Mouse (Mus musculus) embryo, embryonic 9.5 days (tissue): ENCODE results near the gene Arhgap35.
A peak's percentile ranks its signal among the peaks of the same experiment; 100 is the strongest.

Experiments
- DNase-seq: peaks from one replicate; pipeline ENCODE4 v3.0.0-alpha.2; 2017; ENCODE audit errors: extremely low spot score

The Arhgap35 gene

GRCm38 (mm10) chr7:16604141-16604540, 10.7 kb downstream of the Arhgap35 start:
- DNase-seq, result no peak

DNA sequence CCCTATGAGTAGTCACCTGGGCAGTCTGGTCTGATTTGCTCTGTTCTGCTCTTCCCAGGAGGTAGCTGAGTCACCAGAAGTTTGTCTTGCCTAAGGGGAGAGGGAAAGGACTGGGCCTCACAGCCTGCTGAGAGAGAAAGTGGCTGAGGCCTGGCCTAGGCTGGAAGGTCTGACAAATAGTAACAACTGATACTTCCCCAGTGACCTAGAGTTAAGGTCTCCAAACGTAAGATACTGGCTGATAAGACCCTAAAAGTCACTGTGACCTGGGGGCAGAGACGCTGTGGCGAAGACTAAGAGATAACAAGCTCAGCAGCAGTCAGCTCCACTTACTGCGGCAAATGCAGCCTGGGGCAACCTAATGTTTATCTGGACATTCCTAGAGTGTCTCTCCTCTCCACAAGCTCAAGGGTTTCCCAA, 13.1 kb downstream of the Arhgap35 start:
- no peak for DNase-seq

DNA sequence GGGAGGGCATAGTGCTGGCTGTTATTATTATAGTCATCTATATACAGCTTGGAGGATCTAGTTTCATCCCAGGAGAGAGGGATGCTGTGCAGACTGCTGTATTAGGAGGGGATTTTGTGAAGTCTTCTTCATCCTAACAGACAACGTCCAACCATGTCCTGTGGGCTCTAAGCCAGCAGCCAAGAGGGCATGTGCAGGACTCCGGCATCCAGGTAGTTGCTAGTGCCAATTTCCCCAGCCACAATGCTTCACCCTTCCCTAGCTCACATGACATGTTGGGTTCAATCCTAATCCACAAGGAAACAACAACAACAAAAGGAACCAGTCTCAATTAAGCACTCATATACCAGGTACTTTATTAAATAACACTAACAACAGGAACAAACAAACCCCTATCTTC, 15.8 kb downstream of the Arhgap35 start:
- DNase-seq, result no peak

- no peak for DNase-seq
These were observed 23.5 kb downstream of the Arhgap35 start for GRCm38 (mm10) chr7:16591292-16591691.

DNA sequence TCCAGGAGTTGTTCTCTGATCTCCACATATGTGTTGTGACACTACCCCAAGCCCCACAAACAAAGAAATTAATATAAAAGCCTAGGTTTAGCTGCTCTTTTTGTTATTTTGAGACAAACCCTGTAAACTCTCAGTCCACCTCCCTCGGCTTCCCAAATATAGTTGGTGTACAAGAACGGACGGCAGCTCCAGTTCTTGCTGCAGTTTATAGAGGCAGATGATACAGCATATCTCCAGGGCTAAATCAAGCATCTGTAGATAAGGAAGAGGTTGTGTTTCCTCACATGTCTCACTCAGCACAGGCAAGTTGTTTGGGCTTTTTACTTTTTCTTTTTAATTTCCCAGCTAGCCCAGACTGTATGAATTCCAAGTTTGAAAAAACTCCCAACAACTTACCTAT, 27.1 kb downstream of the Arhgap35 start:
- DNase-seq, result no peak

DNA sequence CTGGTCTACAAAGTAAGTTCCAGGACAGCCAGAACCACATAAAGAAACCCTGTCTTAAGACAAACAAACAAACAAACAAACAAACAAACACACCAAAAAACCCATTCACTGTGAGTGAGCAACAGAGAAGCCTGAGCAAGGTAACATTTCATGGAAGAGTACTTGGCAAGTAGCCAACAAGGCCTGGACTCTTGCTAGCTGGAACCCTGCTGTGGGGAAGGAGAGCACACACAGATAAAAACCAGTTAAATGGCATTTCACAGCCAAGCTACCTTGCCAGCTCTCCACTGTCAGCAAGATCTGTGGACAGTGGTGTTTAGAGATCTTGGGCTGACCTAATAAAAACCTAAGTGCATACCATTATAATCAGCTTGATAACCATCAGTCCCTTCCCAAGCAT, 30.4 kb downstream of the Arhgap35 start:
- DNase-seq, result no peak

DNA sequence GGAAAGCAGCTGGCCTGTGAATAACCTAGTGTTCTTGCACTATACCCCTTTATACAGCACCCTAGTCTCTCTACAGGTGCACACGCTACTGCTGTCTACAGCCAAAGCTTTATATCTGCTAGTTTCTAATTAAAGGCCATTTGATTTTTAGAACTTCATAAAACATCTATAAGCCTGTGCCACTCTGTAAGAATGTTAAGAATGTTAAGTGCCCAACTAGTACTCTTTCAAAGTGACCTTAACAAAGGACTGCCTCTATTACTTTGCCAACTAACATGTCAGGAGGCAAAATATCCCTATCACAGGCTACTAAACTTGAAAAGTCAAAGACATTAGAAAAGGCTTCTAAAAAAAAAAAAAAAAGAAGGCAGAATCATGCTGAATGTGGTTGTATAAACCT, 31.0 kb downstream of the Arhgap35 start:
- DNase-seq, result no peak

- no peak for DNase-seq
These were observed 32.5 kb downstream of the Arhgap35 start for GRCm38 (mm10) chr7:16582299-16582698.

- peak; percentile 9 for DNase-seq
These were observed 33.3 kb downstream of the Arhgap35 start for GRCm38 (mm10) chr7:16581276-16582100.

- DNase-seq, result no peak
These were observed 38.1 kb downstream of the Arhgap35 start for GRCm38 (mm10) chr7:16576719-16577118.

DNA sequence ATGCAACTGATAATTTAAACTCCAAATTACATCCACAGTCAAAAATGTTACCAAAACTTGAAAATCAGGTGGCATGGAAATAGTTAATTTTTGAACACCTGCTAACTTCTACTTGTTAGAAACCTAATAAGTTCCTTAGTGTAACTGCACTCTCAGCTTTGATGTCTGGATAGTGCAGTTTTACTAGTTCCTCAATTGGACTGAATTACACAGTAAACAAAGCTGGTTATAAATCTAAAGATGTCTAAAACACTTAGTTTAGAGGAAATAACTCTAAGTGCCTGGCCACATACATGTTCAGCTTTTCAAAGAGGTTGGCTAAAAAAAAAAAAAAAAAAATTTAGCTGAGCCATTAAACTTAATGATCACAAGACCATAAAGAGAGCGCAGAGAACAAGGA, 43.6 kb downstream of the Arhgap35 start:
- DNase-seq, result no peak

- no peak for DNase-seq
These were observed 44.1 kb downstream of the Arhgap35 start for GRCm38 (mm10) chr7:16570737-16571136.

DNA sequence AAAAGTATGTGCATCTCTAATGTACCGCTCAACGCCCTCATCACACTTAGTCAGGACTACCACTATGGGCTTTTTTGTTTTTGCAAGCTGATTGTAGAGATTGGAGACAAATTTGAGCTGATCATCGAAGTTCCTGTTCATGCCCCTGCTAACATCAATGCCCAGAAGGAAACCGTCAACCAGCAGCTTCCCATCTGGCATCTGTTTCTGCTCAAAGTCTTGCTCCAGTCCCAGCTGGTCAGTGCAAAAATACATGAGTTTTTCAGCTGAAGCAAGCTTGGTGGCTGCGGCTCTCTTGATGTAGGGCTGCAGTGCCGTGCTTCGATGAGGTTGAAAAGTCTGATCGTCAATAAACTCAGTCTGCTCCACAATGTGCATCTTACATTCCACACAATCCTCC, 50.3 kb downstream of the Arhgap35 start:
- no peak for DNase-seq

DNA sequence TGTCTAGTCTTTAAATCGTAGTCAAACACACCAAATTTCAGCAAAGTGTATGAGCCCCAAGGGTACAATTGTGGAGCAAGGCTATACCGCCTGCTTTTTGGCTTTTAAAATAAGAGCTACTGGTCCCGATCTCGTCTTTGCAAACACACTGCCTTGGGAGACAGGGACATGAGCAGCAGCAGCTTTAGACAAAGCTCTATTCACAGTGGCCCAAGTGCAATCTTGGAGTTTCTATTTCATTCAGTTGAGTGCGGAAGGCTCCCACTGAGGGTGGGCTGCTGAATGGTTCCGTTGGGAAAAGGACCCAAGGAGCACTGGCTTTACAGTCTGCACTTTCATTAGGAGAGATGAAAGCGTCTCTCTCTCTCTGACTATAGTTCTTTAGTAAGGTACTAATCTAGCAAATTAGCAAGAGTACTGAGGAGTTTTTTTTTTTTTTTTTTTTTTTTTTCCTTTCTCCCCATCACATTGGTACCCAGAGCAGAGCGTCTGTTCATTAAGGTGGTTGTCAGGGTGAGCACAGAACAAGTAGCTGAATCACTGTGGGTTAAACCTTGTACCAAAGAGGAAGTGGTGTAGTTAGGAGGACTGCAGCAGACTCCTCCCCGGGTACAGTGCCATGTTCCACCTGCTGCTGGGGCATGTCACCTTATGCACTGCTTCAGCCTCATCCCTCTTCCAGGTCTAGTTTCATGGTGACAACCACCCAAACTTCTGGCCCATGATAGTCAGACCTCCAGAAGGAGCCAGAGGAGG, 56.8 kb downstream of the Arhgap35 start:
- no peak for DNase-seq

- DNase-seq, result no peak
These were observed 57.5 kb downstream of the Arhgap35 start for GRCm38 (mm10) chr7:16557251-16557650.

DNA sequence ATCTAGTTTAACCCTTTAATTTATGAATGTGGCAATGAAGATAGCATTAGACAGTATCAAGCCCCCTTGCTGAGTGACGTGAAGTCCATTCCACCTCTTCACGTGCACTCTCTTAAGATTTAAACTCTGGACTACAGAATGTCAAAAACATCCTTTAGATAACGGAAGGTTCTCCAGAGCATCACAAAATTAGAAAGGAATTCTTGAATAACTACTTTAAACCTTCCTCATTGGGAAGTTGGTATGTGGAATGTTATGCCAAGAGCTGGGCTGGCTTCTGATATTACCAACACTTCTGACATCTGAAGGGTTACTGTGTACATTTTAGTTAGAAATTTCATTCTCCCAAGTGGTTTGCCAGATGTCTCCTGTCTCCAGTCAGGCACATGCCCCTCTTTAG, 60.6 kb downstream of the Arhgap35 start:
- DNase-seq, result no peak

DNA sequence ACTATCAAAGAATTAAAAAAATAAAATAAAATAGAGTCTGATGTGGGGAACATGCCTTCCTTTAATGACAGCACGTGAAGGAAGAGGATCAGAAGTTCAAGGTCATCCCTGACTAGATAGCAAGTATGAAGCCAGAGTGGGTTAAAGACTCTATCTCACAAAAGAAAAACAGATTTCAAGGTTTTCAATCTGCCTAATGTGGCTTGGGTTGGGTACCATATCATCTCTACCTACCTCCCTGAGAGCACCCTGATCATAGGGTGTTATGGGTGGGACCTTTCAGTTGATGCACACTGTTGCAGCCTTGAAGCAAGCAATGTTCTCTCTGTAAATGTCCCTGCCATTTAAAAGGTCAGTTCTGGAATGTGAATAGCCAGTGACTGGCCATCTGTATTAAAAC, 63.2 kb downstream of the Arhgap35 start:
- DNase-seq, result no peak

DNA sequence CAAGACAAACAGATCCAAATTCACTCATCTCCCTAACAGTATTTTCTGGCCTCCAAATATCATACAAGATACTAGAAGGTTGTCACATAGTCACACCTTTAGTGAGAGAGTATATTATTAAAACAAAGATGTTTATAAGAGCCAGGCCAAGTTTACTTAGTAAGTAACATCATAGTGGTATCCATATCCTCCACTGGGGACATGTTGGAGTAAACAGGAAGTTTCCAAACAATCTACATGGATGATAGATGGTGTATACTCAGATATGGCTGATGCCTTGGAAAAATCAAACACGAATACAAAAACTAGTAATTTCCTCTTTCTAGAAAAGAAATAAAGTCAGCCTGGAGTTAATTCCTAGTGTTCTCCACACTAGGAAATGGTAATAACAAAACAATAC, 65.5 kb downstream of the Arhgap35 start:
- DNase-seq, result no peak

DNA sequence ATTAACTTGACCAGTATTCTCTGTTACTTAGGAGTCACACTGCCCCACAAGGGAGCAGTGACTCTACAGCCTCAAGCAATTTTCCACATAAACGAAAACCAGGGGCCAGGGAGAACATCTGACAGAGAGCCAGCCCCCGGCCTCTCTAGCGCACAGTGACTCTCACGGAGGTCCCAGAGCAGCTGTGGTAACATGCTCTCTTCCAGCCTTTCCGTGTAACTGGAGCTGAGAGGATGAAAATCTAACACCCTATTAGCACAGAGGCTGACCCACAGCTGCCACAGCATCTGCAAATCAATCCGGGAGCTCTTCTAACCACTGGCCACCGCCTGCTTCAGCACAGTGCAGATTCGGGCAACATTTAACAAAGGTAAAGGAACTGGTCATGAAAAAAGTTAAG, 70.0 kb downstream of the Arhgap35 start:
- no peak for DNase-seq

DNA sequence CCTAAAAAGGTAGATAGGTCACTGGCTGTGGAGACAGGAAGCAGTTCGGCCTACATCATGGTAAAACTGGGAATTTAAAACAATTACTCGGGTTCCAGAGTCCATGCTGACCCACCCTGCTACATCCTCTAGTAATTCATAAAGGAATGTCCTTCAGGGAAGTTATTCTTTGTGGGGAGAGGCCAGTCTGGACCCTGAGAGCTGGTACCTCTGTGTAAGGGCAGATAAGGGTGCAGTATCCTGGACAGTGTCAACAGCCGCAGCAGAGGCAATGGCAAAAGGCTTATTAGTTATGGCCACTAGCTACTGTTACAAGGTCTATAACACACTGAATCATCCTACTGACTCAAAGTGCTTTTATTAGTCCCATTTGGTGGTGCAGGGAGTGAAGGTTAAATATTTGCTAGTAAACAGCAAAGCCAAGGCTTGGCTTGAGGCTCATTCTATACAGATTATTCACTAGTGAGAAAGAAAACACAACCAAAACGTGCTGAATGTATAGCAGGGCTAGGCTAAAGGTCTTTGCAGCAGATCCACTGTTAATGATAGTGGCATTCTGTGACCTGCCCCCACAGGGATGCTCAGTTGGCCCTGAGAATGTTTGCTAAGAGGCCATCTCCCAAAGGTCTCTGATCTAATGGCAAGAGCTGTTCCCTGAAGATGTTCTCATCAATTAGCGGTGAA, 77.4 kb downstream of the Arhgap35 start:
- DNase-seq, result no peak

- DNase-seq, result no peak
These were observed 88.8 kb downstream of the Arhgap35 start for GRCm38 (mm10) chr7:16525995-16526394.

DNA sequence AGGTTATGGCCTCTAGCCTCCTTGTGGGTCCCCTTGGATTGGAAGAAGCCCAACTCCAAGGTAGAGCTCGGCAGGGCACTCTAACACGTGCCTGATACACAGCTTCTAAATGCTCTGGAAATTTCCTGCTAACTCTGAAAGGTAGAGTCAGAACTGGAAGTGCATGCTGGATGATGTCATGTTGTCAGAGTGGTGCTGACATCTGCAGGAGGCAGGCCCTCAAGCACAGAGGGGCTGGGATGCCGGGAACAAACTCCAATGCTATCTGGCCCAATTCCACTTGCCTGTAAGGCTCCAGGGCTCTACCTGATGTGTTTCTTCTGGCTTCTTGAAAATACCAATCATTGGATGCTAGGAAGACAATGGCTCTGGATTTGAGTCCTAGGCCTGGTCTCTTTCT, 89.3 kb downstream of the Arhgap35 start:
- no peak for DNase-seq

- no peak for DNase-seq
These were observed 90.5 kb downstream of the Arhgap35 start for GRCm38 (mm10) chr7:16524308-16524707.
